Mouse (Mus musculus) midbrain, embryonic 10.5 days (tissue): Measurements from ENCODE around the gene Inha. TPM values are rescaled to one million over a fixed set of nuclear protein-coding genes. Genes with fewer than 3 reads are reported as not detected.

Experiments used
- DNase-seq: peaks from one replicate; pipeline ENCODE4 v3.0.0-alpha.2; 2017; ENCODE audit warnings: low spot score
- H3K27ac ChIP-seq: fragments of 300-500 bp; sonication (generic); replicated peaks from 2 replicates; pipeline ENCODE4 v1.5.1; 2016; ENCODE audit warnings: mild to moderate bottlenecking
- H3K27me3 ChIP-seq: fragments of 300-500 bp; sonication (generic); 2 replicates; pipeline ENCODE4 v1.6.1; 2016; ENCODE audit warnings: low read depth, mild to moderate bottlenecking; ENCODE audit not compliant: poor library complexity, severe bottlenecking
- H3K36me3 ChIP-seq: fragments of 300-500 bp; sonication (generic); 2 replicates; pipeline ENCODE4 v1.6.1; 2016; ENCODE audit warnings: mild to moderate bottlenecking, moderate library complexity
- H3K4me1 ChIP-seq: fragments of 300-500 bp; sonication (generic); 2 replicates; pipeline ENCODE4 v1.6.1; 2016
- H3K4me3 ChIP-seq: fragments of 300-500 bp; sonication (generic); 2 replicates; pipeline ENCODE4 v1.5.1; 2016; ENCODE audit warnings: mild to moderate bottlenecking, moderate library complexity
- H3K9me3 ChIP-seq: fragments of 300-500 bp; sonication (generic); replicated peaks from 2 replicates; pipeline ENCODE4 v1.6.1; 2016; ENCODE audit warnings: mild to moderate bottlenecking
- WGBS: fragments of 180-500 bp; shearing (Covaris S2); methylation state at CpG from one replicate; pipeline ENCODE4 v1.1.7; 2016; 5-methylcytosine and 5-hydroxymethylcytosine counted together
- polyA plus RNA-seq: library from polyadenylated mRNA; unstranded; fragments of >200 nt; fragmentation: Nextera tagmentation; extraction: Ambion mirVana; gene quantifications from 2 replicates; pipeline ENCODE4 v1.2.1, GENCODE M21; 2016

The Inha gene
- polyA plus RNA-seq, 1 experiment from 2014 or later, result 1.7 TPM

DNA sequence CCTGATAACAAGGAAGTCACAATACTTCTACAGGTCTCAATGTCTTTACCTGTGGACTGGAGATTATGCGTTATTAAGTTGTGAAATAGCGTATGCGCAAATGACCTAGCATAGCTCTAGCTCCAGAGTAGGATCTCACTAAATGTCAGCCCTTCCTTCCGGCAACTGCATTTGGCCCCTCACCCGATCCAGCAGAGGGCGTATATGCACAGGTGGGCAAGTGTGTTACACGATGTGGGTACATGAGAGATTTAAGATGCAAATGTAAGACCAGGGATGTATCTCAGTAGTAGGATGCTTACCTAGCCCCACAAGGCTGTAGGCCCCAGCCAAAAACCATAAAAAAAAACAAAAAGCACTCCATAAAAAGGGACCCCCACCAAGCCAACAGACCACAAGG, 7.4 kb upstream of the Inha start:
- Histone ChIP-seq H3K4me3 (no peak overlapping the region), H3K4me1 (peaks cover 15% of the 10 kb centered on the region), H3K27me3 (peaks cover 35% of the 10 kb centered on the region), H3K9me3 (no peaks in the 10 kb centered on the region), H3K27ac (no peak overlapping the region), H3K36me3 (peaks cover 83% of the 10 kb centered on the region)
- WGBS, result 83% methylated on average over 7 of the region's 7 CpGs
- DNase-seq, result no peak

DNA sequence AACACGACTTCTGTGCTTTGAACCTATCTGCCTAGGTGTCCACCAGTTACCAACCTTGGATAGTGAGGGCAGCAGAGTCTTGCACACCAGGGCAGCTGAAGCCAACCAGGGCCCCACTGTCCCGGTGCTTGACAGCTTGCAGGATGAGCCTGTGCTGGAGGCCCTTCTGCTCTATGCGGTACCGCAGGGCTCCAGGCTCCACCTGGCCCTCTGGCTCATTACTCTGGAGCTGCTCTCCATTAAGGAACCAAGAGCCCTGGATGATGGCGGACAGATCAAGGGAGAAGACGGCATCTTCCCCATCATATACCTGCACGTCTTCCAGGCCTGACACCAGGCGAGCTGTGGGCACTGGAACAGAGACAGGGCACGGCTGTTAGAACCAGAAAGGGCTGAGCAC, 5.0 kb upstream of the Inha start:
- no peak overlapping the region for H3K4me3 ChIP-seq
- DNase-seq, result no peak
- peaks cover 35% of the 10 kb centered on the region for H3K4me1 ChIP-seq
- H3K36me3 ChIP-seq, result peaks cover 70% of the 10 kb centered on the region
- H3K9me3 ChIP-seq, result no peaks in the 10 kb centered on the region
- no peak overlapping the region for H3K27ac ChIP-seq
- WGBS, result 94% methylated on average over 9 of the region's 9 CpGs
- peaks cover 41% of the 10 kb centered on the region for H3K27me3 ChIP-seq

DNA sequence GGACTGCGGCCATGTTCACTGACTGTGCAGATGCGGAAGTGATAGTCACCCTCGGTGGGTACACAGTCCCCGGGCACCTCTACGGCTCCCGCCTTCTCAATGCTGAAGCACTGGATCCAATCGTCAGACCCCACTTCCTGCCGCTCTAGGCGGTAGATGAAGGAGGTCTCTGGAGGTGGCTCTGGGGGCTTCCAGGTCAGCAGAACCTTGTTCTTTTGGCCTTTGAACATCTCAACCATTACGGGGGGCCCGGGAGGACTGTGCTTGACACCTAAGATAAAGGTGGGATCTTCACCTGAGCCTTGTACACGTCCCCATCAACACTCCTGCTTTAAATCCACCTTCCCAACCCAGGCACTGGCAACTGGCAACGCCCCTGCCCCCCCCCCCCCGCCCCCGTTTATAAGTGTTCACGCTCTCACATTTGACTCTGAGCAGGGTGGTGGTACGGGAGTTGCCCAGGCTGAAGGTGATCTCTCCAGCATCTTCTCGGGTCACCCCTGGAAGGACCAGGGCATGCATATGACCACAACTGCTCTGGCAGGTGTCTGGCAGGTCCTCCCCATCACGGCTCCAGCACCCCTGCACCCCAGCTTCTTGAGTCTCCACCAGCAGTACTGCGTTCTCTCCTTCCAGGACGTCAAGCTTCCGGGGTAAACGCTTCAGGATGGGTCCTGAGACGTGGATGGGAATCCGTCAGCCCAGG, 3.8 kb upstream of the Inha start:
- no peak overlapping the region for H3K27ac ChIP-seq
- no peaks in the 10 kb centered on the region for H3K9me3 ChIP-seq
- H3K27me3 ChIP-seq, result peaks cover 53% of the 10 kb centered on the region
- no peak for DNase-seq
- 84% methylated on average over 25 of the region's 25 CpGs for WGBS
- H3K36me3 ChIP-seq, result peaks cover 58% of the 10 kb centered on the region
- H3K4me3 ChIP-seq, result 0 out of 2 replicates have a peak overlapping the region, but pooled peaks have one; percentile 9
- peaks cover 47% of the 10 kb centered on the region for H3K4me1 ChIP-seq

DNA sequence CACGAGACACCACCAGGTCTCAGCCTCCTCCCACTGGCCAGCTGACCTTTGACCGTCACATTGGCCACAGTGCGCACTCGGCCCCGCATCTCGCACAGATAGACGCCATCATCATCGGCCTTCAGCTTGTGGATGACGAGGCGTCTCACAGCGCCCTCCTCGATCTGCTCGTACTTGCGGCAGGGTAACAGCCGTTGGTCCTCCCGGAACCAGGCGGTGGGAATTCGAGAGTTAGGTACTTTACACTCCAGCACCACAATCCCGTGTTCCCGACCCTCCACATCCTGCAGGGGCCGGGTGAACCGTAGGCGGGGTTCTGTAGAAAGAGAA, 3.3 kb upstream of the Inha start:
- no peak for DNase-seq
- WGBS, result 69% methylated on average over 23 of the region's 23 CpGs
- H3K4me3 ChIP-seq, result 0 out of 2 replicates have a peak overlapping the region, but pooled peaks have one; percentile 9
- H3K36me3 ChIP-seq, result peaks cover 53% of the 10 kb centered on the region
- H3K27ac ChIP-seq, result no peak overlapping the region
- peaks cover 58% of the 10 kb centered on the region for H3K27me3 ChIP-seq
- H3K4me1 ChIP-seq, result peaks cover 49% of the 10 kb centered on the region
- H3K9me3 ChIP-seq, result no peaks in the 10 kb centered on the region

DNA sequence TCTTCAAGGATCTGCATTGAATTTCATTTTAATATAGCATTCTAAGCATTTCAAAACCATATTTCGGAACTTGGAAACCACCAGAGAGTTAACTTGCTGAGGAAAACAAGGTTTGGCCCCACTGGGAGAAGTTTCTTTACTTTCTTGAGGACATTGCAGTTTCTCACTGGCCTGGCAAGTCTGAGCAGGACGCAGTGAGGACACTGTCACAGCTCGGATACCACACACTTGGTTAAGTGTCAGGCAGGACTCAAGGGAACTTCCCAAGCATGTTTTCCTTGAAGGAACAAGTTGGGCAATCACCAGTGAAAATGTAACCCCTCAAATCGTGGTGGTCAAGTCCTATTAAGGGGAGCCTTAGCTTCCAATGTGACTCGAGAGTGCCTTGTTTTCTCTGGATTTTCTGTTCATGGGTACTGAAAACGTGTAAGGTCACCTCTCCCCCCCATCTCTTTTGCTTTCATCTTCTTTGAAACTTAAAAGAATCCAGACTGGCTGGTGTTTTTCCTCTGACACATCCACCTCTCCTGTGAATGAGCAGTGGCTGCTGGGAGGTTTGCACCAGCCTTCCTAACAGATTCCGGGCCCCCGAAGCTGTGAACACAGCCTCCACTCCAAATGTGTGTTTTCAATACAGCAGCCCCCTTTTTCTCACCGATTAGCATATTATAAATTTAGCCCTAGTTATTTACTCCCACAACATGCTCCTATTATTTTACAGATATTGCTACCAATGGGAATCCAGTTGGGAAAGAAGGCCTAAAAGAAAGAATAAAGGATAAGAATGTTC, 2.4 kb upstream of the Inha start:
- Histone ChIP-seq H3K9me3 (no peaks in the 10 kb centered on the region), H3K36me3 (peaks cover 44% of the 10 kb centered on the region), H3K27ac (peak overlapping the region; percentile 97; the same call in 1 of the 2 replicates), H3K27me3 (peaks cover 67% of the 10 kb centered on the region), H3K4me3 (peak overlapping the region; percentile 78), H3K4me1 (peaks cover 52% of the 10 kb centered on the region)
- DNase-seq, result no peak
- 60% methylated on average over 9 of the region's 9 CpGs for whole genome bisulfite sequencing

DNA sequence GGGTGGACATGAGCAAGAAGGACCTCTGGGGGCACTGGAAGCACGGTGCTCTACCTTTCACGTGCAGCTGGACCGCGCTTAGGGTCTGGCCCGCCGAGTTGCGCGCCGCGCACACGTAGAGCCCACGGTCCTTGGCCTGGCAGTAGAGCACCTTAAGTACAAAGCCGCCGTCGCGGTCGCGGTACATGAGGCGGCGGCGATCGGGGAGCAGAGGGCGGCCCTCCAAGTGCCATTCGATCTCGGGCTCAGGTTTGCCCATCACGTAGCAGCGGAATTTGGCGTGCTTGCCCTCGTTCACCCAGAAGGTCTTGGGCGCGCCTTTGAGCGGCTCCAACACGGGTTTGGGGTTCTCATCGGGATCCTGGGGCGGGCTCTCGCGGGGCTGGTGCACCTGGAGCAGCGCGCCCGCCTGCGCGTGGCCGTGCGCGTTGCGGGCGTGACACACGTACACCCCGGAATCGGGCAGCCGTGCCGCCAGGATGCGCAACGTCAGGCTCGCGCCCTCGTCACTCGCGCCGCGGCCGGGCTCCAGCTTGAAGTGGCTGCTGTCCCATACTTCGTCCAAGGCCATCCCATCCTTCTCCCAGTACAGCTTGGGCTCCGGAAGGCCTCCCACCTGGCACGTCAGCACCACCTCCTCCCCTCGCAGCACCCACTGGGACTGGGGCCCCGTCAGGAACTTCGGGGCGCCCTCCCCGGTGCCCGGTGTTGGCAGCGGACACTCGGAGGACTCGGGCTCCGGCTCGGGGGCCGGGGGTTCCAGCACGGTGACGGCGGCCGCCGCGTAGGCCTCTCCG, 1.5 kb upstream of the Inha start:
- Histone ChIP-seq H3K27me3 (peaks cover 74% of the 10 kb centered on the region), H3K36me3 (peaks cover 35% of the 10 kb centered on the region), H3K9me3 (no peaks in the 10 kb centered on the region), H3K4me3 (peak overlapping the region; percentile 78), H3K27ac (peak overlapping the region; percentile 97), H3K4me1 (peaks cover 60% of the 10 kb centered on the region)
- DNase-seq, result peak; percentile 71
- WGBS, result under 1% methylated on average over 84 of the region's 84 CpGs

DNA sequence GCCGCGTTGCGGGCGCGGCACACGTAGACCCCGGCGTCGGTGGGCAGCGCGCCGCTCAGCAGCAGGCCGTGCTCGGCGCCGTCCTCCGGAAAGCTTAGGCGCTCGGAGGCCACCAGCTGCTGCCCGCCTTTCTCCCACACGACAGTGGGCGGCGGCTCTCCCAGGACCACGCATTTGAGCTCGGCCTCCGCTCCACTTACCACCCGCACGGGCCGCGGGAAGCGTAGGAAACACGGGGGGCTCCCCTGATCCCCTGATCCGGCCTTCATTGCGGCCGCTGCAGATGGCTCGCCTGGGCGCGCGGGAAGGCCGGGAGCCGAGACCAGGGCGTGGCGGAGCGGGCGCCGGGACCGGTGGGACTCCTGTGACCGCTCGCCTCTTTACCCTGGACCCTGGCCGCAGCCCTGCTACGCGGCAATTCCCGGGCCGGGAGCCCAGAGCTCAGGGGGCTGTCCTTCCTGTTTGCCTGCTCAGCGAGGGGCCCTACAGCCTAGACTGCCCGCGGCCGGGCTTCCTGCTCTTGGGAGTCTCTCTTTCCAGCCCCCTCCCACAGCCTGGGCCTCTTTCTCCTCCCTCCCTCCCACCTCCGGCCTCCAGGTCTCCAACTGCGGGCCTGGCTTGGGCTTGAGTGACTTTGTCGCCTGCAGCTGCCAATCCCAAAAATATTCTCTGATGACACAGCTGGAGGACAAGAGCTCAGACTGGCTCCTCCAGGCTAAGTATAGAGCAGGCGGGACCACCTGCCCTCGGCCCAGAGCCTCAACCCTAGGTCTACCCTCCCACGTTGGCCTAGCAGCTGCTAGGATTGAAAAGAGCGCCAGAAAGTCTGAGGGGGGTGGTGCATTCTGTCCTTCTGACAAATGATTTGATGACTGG, 683 bp upstream of the Inha start, which contains the start of gene Obsl1:
Gene Obsl1, minus strand, starts transcription at position 497 of the 876 bp plus-strand sequence.
- Histone ChIP-seq H3K4me1 (peaks cover 68% of the 10 kb centered on the region), H3K27me3 (peaks cover 74% of the 10 kb centered on the region)

DNA sequence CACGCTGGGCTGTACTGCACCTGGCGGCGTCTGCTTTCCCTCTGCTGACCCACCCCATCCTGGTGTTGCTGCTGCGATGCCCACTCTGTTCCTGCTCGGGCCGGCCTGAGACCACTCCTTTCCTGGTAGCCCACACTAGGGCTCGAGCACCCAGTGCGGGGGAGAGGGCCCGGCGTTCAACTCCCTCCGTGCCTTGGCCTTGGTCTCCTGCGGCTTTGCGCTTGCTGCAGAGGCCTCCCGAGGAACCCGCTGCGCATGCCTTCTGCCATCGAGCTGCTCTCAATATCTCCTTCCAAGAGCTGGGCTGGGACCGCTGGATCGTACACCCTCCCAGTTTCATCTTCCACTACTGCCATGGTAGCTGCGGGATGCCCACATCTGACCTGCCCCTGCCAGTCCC, 2.7 kb downstream of the Inha start:
- H3K27me3 ChIP-seq, result peaks cover 55% of the 10 kb centered on the region
- H3K4me1 ChIP-seq, result peaks cover 64% of the 10 kb centered on the region
- 0 out of 2 replicates have a peak overlapping the region, but pooled peaks have one; percentile 33 for H3K27ac ChIP-seq
- 46% methylated on average over 20 of the region's 20 CpGs for WGBS
- DNase-seq, result no peak
- H3K36me3 ChIP-seq, result no peaks in the 10 kb centered on the region
- no peak overlapping the region for H3K4me3 ChIP-seq
- H3K9me3 ChIP-seq, result no peaks in the 10 kb centered on the region

More for the DNA sequence above, 683 bp upstream of the Inha start, which contains the start of gene Obsl1:
- Histone ChIP-seq H3K9me3 (no peaks in the 10 kb centered on the region), H3K36me3 (peaks cover 27% of the 10 kb centered on the region), H3K4me3 (peak within 1 kb of the TSS; percentile 78), H3K27ac (peak within 1 kb of the TSS; percentile 97)
- DNase-seq, result peak; percentile 85
- WGBS, result under 1% methylated on average over 65 of the region's 65 CpGs

DNA sequence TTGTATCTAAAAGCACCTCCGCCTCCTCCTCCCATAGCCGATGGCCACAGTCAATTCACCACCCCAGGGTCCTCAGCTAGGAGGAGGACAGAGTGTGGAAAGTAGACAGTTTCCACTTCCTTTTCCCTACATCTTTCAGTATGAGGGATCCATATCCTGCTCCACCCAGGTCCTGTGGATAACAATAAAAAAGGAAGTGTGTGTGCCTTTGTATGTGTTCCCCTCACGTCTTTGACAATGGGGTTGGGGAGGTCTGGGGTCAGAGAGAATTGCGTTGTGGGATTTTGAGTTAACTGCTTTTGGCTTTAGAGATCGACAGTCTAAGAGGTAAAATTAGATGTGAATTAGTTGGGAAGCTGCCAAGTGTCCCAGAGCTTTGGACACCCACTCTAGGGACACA, 3.3 kb downstream of the Inha start:
- Histone ChIP-seq H3K27ac (no peak overlapping the region), H3K9me3 (no peaks in the 10 kb centered on the region), H3K4me3 (no peak overlapping the region), H3K36me3 (no peaks in the 10 kb centered on the region), H3K27me3 (peaks cover 50% of the 10 kb centered on the region), H3K4me1 (peaks cover 58% of the 10 kb centered on the region)
- no peak for DNase-seq
- 78% methylated on average over 5 of the region's 5 CpGs for whole genome bisulfite sequencing

DNA sequence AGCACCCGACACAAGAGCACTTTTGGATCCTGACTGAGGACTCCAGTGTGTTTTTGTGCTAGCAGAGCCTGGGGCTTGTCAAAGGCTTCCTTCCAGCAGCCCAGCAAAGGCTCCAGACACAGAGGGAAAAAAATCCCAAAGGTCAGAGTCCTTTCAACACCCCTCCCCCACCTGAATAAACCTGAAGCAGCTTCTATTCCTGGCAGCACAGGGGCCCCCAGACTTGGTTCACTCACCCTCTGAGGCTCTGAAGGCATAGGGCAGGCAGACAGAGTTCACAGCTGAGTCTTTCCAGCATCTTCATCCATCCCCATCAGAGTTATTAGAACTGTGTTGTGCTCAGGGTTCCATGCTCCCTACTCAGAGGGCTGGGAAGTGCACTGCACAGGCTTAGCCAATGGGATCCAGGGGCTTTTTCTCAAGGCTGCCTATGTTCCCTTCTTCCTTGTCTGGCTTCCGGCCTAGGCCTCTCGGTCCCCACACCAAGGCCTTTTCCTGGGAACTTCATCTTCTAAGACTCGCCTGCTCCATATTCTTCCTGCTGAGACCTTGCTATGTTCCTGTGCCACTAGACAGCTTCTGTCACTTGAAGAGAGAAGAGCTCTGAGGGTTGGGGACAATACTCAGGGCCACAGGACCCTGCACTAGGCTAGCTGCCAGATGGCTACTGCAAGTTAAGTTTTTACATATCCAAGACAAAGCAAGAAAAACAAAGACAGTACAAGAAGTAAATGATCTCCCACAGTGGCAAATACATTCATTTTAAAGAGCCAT, 4.7 kb downstream of the Inha start:
- Histone ChIP-seq H3K27ac (peak overlapping the region; percentile 39; the same call in 1 of the 2 replicates), H3K9me3 (no peaks in the 10 kb centered on the region), H3K4me1 (peaks cover 43% of the 10 kb centered on the region), H3K4me3 (no peak overlapping the region), H3K36me3 (no peaks in the 10 kb centered on the region), H3K27me3 (peaks cover 36% of the 10 kb centered on the region)
- WGBS, result 63% methylated on average over 4 of the region's 4 CpGs
- DNase-seq, result no peak

DNA sequence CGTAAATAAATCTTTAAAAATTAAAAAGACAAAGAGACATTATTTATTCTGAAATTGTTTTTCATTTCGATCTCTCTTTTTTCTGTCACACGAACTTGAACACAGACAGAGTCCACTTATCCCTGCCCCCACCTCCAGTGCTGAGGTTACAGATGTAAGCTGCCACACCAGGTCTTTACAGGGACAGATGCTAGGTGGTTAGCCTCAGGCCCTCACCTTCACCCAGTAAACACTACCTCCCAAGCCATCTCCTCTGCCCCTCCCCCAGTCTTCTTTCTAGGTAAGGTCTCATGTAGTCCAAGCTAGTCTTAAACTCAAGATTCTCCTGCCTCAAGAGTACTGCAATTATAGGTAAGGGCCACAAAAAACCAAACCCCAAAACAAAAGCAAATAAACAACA, 5.7 kb downstream of the Inha start:
- Histone ChIP-seq H3K9me3 (no peaks in the 10 kb centered on the region), H3K4me3 (no peak overlapping the region), H3K27ac (no peak overlapping the region), H3K36me3 (no peaks in the 10 kb centered on the region), H3K4me1 (peaks cover 34% of the 10 kb centered on the region), H3K27me3 (peaks cover 26% of the 10 kb centered on the region)
- DNase-seq, result no peak
- WGBS, result 90% methylated on average over 3 of the region's 3 CpGs
